Mouse (Mus musculus) testis, postnatal 14 days (tissue): ENCODE measurements around the gene Phc3.

ENCODE experiments used
- DNase-seq: peaks from one replicate; pipeline ENCODE4 v3.0.0; 2021; ENCODE audit warnings: low spot score

Phc3 gene

GRCm38 (mm10) chr3:30976991-30977603, 7.9 kb upstream of the Phc3 start:
- no peak for DNase-seq

DNA sequence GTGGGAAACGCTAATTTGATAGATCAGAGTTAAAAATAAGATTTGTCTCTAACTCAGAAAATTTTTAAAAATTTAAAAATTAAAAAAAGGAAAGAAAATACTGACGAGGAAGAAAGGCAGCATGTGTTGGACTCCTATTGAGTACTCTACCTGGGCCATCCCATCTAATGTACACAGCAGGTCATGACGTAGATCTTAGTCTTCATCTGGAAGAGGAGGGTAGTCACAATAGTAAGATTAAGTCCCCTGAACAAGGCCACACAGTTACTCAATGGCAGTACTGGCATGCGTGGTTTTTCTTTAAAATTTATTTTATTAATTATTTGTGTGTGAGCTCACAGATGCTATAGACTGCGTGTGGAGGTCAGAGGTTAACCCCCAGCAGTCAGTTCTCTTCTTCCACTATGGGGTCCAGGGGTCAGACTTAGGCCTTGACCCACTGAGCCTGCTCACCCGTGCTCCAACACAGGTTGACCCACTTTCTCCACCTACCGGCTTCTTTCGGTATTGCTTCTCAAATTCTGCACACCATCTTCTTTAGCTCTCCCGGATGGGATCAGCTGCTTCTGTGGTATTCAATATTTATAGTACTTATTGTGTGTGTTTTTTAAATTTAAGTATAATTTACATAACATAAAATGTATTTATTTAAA, 6.0 kb upstream of the Phc3 start:
- peak; percentile 56 for DNase-seq

DNA sequence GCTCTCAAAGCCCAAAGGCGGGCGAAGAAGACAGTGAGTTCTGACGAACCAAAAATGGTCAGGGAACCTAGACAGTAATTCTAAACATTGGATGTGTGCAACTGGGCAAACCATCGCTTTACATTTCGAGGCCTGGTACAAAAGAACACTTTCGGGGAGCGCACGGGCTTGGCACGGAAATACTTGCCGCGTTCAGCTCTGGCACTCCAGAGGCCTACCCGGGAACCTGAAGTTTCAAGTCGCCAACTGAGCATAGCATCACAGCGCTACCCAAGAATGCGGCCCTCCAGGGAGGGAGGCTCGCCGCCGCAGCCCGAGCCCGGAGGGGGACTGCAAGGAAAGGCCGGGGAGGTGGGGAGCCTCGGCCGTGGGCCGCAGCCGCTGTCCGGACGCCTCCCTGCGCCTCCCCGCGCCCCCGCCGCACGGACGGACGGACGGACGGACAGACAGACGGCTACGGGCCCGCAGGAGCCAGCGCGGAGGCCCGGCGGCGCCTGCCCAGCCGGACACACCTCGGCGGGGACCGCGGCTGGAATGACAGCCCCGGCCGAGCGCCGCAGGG, 603 bp downstream of the Phc3 start:
- DNase-seq = peak; percentile 68

DNA sequence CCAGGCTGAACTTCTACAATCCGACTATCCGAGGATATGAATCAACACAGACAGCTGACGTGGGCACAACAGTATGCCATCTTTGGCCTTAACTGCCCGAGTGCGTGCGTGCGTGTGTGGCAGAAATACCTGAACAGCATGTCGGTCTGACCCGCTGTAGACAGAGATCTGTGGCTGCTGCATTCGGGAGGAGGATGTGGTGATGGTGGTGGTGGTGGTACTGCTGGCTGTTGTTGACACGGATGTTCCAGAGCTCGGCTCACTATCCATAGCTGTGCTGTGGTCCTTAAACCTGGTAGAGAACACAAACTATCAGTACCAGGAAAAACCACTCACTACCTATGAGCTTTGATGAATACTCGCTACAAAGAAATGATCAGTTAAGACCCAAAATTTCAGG, 3.6 kb downstream of the Phc3 start:
- DNase-seq = no peak

DNA sequence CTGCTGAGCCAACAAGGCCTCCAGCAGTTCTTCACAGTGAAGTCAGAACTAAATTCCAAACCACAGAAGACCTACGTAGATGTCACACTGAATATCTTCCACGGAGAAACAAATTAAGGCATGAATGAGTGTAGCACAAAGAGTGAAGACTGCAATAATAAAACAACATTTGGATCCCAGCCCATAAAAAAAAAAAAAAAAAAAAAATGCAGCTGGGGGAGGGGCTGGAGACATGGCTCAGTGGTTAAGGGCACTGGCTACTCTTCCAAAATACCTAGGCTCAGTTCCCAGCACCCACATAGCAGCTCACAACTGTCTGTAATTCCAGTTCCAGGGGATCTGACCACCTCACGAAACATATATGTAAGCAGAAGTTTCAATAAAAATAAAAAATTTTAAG, 5.0 kb downstream of the Phc3 start:
- DNase-seq = no peak

DNA sequence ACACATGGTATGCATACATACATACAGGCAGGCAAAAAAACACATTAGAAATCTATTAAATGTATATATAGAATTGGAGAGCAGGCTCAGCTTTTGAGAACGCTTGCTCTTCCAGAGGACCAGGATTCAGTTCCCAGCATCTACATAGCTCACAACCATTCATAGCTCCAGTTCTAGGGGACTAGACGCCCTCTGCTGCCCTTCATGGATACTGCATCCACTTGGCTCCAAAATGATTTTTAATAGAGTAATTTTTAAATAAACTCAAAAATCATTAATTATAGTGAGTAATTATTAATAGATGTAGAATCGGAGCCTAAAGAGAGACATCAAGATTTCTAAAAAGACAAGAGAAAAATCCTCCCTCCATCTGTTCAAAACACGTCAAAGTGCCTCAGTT, 6.1 kb downstream of the Phc3 start:
- DNase-seq = no peak

- no peak for DNase-seq
Observed at GRCm38 (mm10) chr3:30959868-30960831, 9.1 kb downstream of the Phc3 start.

DNA sequence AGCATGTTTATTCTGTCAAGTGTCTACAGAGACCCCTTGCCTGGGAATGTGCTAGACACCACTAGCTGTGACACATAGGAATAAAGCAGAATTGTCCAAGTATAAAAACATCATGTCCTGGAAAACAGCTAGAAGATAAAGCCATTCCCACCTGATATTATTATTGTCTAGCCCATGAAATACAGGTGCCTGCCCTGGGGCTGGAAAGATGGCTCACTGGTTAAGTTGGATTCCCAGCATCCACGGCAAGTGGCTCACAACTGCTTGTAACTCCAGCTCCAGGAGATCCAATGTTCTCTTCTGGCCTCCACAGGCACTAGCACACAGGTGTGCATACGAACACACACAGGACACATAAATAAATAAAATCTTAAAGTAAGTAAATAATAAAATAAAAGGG, 10.5 kb downstream of the Phc3 start:
- DNase-seq = no peak

DNA sequence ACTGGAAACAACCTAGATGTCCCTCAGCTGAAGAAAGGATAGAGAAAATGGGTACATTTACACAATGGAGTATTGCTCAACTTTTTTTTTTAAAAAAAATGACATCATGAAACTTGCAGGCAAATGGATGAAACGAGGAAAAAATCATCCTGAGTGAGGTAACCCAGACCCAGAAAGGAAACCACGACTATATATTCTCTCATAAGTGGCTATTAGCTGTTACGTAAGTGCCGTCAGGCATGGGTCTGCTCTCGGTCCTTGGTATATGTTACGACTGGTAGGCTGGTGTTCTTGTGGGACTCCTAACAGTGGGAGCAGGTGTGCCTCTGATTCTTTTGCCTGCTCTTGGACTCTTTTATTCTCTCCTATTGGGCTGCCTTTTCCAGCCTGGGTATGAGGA, 12.9 kb downstream of the Phc3 start:
- DNase-seq = no peak

DNA sequence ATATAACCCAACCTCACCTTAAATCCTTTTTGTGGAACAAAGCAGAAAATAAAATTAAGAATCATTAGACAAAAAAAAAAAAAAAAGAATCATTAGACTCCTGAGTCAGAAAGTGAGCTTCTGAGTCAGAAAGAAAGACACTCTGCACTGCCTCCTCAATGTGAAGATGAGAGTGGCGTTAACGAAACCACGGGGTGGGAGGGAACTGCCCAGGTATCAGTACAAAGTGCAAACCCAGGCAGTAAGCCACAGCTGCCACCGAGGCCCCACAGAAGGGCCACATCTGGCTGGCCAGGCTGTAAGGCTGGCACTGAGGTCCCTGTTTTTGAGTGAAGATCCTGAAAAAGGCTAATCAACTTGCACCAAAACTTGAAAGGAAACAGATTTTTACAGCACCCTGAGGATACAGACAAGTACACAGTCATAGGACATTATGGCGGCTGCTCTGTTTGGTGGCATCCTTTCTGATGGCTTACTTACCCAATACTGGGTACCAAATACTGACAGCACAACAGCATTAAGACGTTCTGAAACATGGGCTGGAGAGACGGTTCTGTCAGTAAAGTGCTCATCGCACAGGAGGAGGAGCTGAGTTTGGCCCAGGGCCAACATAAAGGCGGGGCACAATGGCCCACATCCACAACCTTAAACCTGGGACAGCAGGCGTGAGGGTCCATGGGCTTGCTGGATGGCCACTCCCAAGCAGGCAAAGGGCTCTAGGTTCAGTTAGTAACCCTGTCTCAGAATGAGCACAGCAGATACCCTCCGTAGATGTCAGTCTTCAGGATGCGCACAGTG, 16.7 kb downstream of the Phc3 start:
- no peak for DNase-seq

DNA sequence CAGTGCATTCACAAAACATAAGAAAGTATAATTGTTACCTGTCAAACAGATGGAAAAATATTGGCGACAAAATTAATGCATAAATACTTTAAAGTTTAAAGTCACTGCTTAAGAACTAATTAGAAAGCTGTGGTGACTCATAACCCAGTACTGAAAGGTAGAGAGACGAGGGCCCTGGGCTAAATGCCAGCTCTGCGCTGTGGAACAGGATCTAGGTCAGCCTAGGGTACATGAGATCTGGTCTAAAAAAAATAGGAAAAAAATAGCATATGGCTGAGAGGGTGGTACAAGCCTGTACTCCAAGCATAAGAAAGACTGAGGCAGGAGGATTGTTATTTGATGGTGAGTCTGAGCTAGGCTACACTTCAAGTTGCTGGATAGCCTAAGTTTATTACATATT, 17.6 kb downstream of the Phc3 start:
- no peak for DNase-seq

- no peak for DNase-seq
Observed at GRCm38 (mm10) chr3:30934384-30934783, 34.8 kb downstream of the Phc3 start.

DNA sequence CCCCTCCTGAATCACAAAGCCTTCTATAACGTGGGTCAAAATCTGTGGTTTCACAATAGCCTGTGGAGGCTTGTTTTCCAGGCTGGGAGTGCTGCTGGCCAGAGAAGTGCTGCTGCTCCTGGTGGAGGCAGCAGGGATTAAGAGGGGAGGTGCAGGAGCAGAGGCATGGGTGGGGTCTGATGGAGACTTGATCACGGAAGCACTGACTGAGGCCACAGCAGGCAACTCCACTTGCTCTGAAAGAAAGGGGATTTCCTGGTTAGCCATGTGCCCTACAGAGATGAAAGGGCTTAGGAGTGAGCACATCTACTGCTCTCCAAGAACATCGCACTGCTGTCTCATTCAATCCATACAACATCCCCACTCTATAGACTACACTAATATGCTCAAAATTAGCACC, 39.4 kb downstream of the Phc3 start:
- no peak for DNase-seq

DNA sequence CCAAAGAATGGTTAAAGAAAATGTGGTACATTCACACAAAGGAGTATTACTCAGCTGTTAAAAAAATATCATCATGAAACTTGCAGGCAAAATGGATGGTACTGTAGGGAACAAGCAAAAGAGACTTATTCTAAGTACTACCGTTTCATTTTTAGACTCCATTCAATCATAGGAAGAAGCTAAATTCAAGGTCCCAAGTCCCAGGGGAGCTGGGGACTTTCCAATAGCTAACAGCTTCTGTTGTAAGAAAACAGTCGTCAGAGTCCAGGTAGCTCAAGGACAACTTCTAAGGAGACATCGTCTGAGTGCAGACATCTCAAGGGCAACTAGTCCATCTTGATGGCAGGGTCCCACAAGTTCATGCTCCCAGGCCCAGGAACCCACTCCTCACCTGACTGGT, 41.6 kb downstream of the Phc3 start:
- no peak for DNase-seq

GRCm38 (mm10) chr3:30917160-30917559, 52.1 kb downstream of the Phc3 start:
- DNase-seq = no peak

- DNase-seq = no peak
Observed at GRCm38 (mm10) chr3:30904658-30905057, 64.6 kb downstream of the Phc3 start.

DNA sequence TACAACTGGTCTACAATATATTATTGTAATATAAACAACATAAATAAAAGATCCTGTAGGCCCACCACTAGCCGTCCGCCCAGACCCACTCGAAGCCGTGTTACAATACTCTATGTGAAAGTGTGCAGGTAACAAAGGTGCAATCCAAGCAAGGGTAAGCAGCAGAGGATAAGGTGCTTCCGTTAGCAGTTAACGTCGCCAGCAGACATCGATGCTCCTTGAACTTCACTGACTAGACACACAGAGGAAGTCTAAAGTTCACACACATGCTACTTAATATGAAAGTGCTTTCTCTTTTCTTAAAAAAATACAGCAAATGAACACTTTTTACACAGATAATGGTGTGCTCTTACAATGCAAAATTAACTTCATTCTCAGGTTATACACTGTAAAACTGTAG, 69.8 kb downstream of the Phc3 start:
- DNase-seq = no peak

DNA sequence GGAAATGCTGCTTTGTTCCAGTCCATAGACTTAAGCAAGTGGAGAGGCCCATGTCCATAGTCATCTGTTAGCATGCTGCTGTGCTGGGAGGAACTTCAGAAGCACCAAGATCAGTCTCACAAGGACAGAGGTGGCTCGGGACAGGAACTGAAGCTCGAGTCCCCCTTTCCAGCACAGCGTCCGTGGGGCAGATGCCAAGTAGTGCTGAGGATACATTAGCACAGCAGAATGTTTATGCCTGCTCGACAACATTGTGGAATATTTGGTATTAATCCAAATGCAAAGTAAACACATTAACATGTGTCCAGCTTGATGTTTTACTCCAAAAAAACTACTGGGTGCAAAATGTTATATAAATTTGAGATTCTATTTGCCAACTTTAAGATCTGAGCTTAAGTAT, 72.5 kb downstream of the Phc3 start:
- DNase-seq = no peak

DNA sequence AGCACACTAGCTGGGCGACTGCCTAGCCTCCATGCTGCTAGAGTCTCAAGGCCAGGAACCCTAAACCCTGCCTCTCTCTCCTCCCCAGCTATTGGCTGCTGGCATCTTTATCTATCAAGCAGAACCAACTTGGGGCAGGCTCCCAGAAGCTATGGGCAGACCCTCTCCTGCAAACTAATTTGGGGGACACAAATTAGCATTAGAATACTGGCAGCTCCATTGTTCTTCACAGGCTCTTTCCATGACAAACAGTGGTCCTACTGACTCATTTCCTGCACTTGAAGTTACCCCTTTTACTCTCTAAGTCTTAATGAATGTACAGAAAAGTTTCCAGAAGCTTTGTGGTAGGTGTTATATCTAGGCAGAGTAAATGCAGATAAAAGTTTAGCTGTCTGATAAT, 80.2 kb downstream of the Phc3 start:
- no peak for DNase-seq

DNA sequence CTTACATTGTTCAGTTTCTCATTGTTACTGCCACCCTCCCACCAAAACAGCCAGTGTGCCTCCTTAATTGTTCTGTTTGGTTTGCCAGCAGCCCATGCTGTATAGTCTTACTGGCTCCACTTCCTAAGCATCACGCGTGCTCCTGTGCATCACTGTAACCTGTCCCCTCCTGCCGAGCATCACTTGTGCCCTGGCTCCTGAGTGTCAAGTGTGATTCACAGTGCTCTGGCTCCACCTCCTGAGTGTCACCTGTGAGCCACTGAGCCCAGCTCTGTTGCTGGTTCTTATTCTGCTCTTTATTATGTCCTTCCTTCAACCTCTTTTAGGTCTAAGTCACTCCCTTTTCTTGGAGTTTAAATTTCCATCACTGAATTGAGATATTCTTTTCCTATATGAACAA, 81.8 kb downstream of the Phc3 start:
- DNase-seq = no peak

GRCm38 (mm10) chr3:30876709-30877108, 92.5 kb downstream of the Phc3 start:
- DNase-seq = no peak

- DNase-seq = no peak
Observed at GRCm38 (mm10) chr3:30869995-30870394, 99.2 kb downstream of the Phc3 start.
